Mouse (Mus musculus) forebrain, embryonic 16.5 days (tissue): Measurements from ENCODE around the gene Ccnd3. TPM values are rescaled to one million over a fixed set of nuclear protein-coding genes. Genes with fewer than 3 reads are reported as not detected.

Source experiments
- ATAC-seq: fragments of 200-750 bp; cut with Nextera tagmentation; 2 replicates; pipeline ENCODE4 v1.8.0; 2017; ENCODE audit warnings: mild to moderate bottlenecking, moderate library complexity
- H3K27ac ChIP-seq: fragments of 300-500 bp; sonication (generic); 2 replicates; pipeline ENCODE4 v1.5.1; 2014; ENCODE audit warnings: low read length, control low read depth
- H3K27me3 ChIP-seq: fragments of 300-500 bp; sonication (generic); replicated peaks from 2 replicates; pipeline ENCODE4 v1.6.1; 2014; ENCODE audit warnings: low read length; ENCODE audit not compliant: control insufficient read depth, insufficient read depth
- H3K36me3 ChIP-seq: fragments of 300-500 bp; sonication (generic); 2 replicates; pipeline ENCODE4 v1.6.1; 2014; ENCODE audit not compliant: control insufficient read depth, insufficient read depth
- H3K4me1 ChIP-seq: fragments of 300-500 bp; sonication (generic); replicated peaks from 2 replicates; pipeline ENCODE4 v1.6.1; 2014; ENCODE audit warnings: low read length; ENCODE audit not compliant: control insufficient read depth, insufficient read depth
- H3K4me2 ChIP-seq: fragments of 300-500 bp; sonication (generic); 2 replicates; pipeline ENCODE4 v1.6.1; 2014; ENCODE audit warnings: mild to moderate bottlenecking, low read length, control low read depth
- H3K4me3 ChIP-seq: fragments of 300-500 bp; sonication (generic); replicated peaks from 2 replicates; pipeline ENCODE4 v1.5.1; 2014; ENCODE audit warnings: mild to moderate bottlenecking, low read length, control low read depth
- H3K9ac ChIP-seq: fragments of 300-500 bp; sonication (generic); replicated peaks from 2 replicates; pipeline ENCODE4 v1.6.1; 2014; ENCODE audit warnings: low read depth, low read length, control low read depth
- H3K9me3 ChIP-seq: fragments of 300-500 bp; sonication (generic); 2 replicates; pipeline ENCODE4 v1.6.1; 2016; ENCODE audit warnings: low read length; ENCODE audit not compliant: control insufficient read depth
- WGBS: fragments of 180-500 bp; shearing (Covaris S2); extraction: QIAGEN DNeasy Blood & Tissue Kit; methylation state at CpG from one replicate; pipeline ENCODE4 v1.1.7; 2014; 5-methylcytosine and 5-hydroxymethylcytosine counted together
- polyA plus RNA-seq: library from polyadenylated mRNA; unstranded; fragments of >200 nt; fragmentation: Nextera tagmentation; extraction: Ambion mirVana; gene quantifications from 2 replicates; pipeline ENCODE4 v1.2.1, GENCODE M21; 2015

Ccnd3 gene
- polyA plus RNA-seq, 1 experiment from 2014 or later = 58.5 TPM

GRCm38 (mm10) chr17:47521551-47522258, 16.9 kb downstream of the Ccnd3 start:
- Histone ChIP-seq H3K27ac (peak overlapping the region; percentile 82), H3K27me3 (no peaks in the 10 kb centered on the region), H3K9me3 (no peaks in the 10 kb centered on the region), H3K4me1 (peaks cover 10% of the 10 kb centered on the region), H3K36me3 (no peaks in the 10 kb centered on the region), H3K4me3 (peak overlapping the region; percentile 29), H3K9ac (peak overlapping the region; percentile 54), H3K4me2 (peak overlapping the region; percentile 46)
- ATAC-seq = peak; percentile 91
- 1% methylated on average over 16 of the region's 17 CpGs for WGBS

GRCm38 (mm10) chr17:47522536-47522935, 17.7 kb downstream of the Ccnd3 start:
- WGBS = 74% methylated on average over 4 of the region's 4 CpGs
- Histone ChIP-seq H3K4me3 (no peak overlapping the region), H3K36me3 (no peaks in the 10 kb centered on the region), H3K27ac (peak overlapping the region; percentile 82; the same call in 1 of the 2 replicates), H3K9ac (no peak overlapping the region), H3K9me3 (no peaks in the 10 kb centered on the region), H3K27me3 (no peaks in the 10 kb centered on the region), H3K4me2 (no peak overlapping the region), H3K4me1 (peaks cover 10% of the 10 kb centered on the region)
- no peak for ATAC-seq

GRCm38 (mm10) chr17:47523211-47523682, 18.4 kb downstream of the Ccnd3 start:
- Histone ChIP-seq H3K4me3 (no peak overlapping the region), H3K4me2 (no peak overlapping the region), H3K4me1 (peaks cover 10% of the 10 kb centered on the region), H3K9me3 (no peaks in the 10 kb centered on the region), H3K27me3 (no peaks in the 10 kb centered on the region), H3K36me3 (no peaks in the 10 kb centered on the region), H3K9ac (no peak overlapping the region), H3K27ac (no peak overlapping the region)
- 75% methylated on average over 18 of the region's 18 CpGs for WGBS
- ATAC-seq = no peak

- no peak overlapping the region for H3K9ac ChIP-seq
- no peaks in the 10 kb centered on the region for H3K36me3 ChIP-seq
- H3K4me2 ChIP-seq = no peak overlapping the region
- no peak overlapping the region for H3K27ac ChIP-seq
- no peaks in the 10 kb centered on the region for H3K9me3 ChIP-seq
- no peak for ATAC-seq
- peaks cover 10% of the 10 kb centered on the region for H3K4me1 ChIP-seq
- no peak overlapping the region for H3K4me3 ChIP-seq
- 86% methylated on average over 7 of the region's 8 CpGs for whole genome bisulfite sequencing
- no peaks in the 10 kb centered on the region for H3K27me3 ChIP-seq
Observed at GRCm38 (mm10) chr17:47524055-47524454, 19.2 kb downstream of the Ccnd3 start.

- Histone ChIP-seq H3K4me1 (peaks cover 10% of the 10 kb centered on the region), H3K27me3 (no peaks in the 10 kb centered on the region), H3K9me3 (no peaks in the 10 kb centered on the region), H3K9ac (no peak overlapping the region), H3K4me3 (no peak overlapping the region), H3K27ac (no peak overlapping the region; the same call in 1 of the 2 replicates), H3K36me3 (no peaks in the 10 kb centered on the region), H3K4me2 (no peak overlapping the region)
- ATAC-seq = no peak
- WGBS = 90% methylated on average over 6 of the region's 6 CpGs
Observed at GRCm38 (mm10) chr17:47524991-47525390, 20.1 kb downstream of the Ccnd3 start.

GRCm38 (mm10) chr17:47526856-47527520, 22.1 kb downstream of the Ccnd3 start:
- ATAC-seq = no peak
- Histone ChIP-seq H3K36me3 (no peaks in the 10 kb centered on the region), H3K27ac (no peak overlapping the region), H3K4me2 (no peak overlapping the region), H3K4me3 (no peak overlapping the region), H3K27me3 (no peaks in the 10 kb centered on the region), H3K4me1 (peaks cover 2% of the 10 kb centered on the region), H3K9me3 (no peaks in the 10 kb centered on the region), H3K9ac (no peak overlapping the region)
- 86% methylated on average over 17 of the region's 17 CpGs for WGBS

GRCm38 (mm10) chr17:47527581-47528300, 22.9 kb downstream of the Ccnd3 start:
- Histone ChIP-seq H3K27me3 (no peaks in the 10 kb centered on the region), H3K27ac (no peak overlapping the region), H3K4me2 (no peak overlapping the region), H3K9me3 (no peaks in the 10 kb centered on the region), H3K36me3 (no peaks in the 10 kb centered on the region), H3K4me3 (no peak overlapping the region), H3K4me1 (no peaks in the 10 kb centered on the region), H3K9ac (no peak overlapping the region)
- ATAC-seq = peak; percentile 33; the same call in 1 of the 2 replicates
- WGBS = 42% methylated on average over 10 of the region's 10 CpGs

- Histone ChIP-seq H3K9me3 (no peaks in the 10 kb centered on the region), H3K4me1 (no peaks in the 10 kb centered on the region), H3K27me3 (no peaks in the 10 kb centered on the region), H3K36me3 (no peaks in the 10 kb centered on the region), H3K27ac (no peak overlapping the region), H3K4me2 (no peak overlapping the region), H3K4me3 (no peak overlapping the region), H3K9ac (no peak overlapping the region)
- WGBS = 45% methylated on average over 8 of the region's 8 CpGs
- ATAC-seq = no peak
Observed at GRCm38 (mm10) chr17:47528919-47529318, 24.1 kb downstream of the Ccnd3 start.

GRCm38 (mm10) chr17:47529595-47529994, 24.7 kb downstream of the Ccnd3 start:
- Histone ChIP-seq H3K36me3 (no peaks in the 10 kb centered on the region), H3K27me3 (no peaks in the 10 kb centered on the region), H3K4me2 (no peak overlapping the region), H3K4me1 (no peaks in the 10 kb centered on the region), H3K4me3 (no peak overlapping the region), H3K9me3 (no peaks in the 10 kb centered on the region), H3K27ac (no peak overlapping the region), H3K9ac (no peak overlapping the region)
- no peak for ATAC-seq
- 88% methylated on average over 11 of the region's 11 CpGs for WGBS
